Mouse (Mus musculus): ENCODE measurements around the gene Gnai1. TPM values are rescaled to one million over a fixed set of nuclear protein-coding genes. Genes with fewer than 3 reads are reported as not detected.

Gnai1 gene
- polyA plus RNA-seq, 1 experiment from 2014 or later, result 54.3 TPM

- no peaks in the 10 kb centered on the region; the same call in 1 of the 2 replicates for H3K4me1 ChIP-seq (ENCODE audit: insufficient read depth)
- TF ChIP-seq CTCF (IDR thresholded peaks at IDR 0.05; ENCODE audit: low read depth), result no peak
- H3K9ac ChIP-seq, result no peak overlapping the region
- no peaks in the 10 kb centered on the region for H3K27me3 ChIP-seq (ENCODE audit: insufficient read depth, low read length)
- WGBS, result 87% methylated on average over 9 of the region's 9 CpGs
- H3K36me3 ChIP-seq (ENCODE audit: insufficient read depth), result no peaks in the 10 kb centered on the region
- H3K27ac ChIP-seq (ENCODE audit: low read depth), result no peak overlapping the region
- DNase-seq (no peak), ATAC-seq (ENCODE audit: insufficient read depth) (no peak)
- H3K9me3 ChIP-seq (ENCODE audit: low read depth, low read length), result no peaks in the 10 kb centered on the region
- H3K4me2 ChIP-seq, result no peak overlapping the region
- no peak overlapping the region for H3K4me3 ChIP-seq (ENCODE audit: low read depth, low read length)
These were observed 36.6 kb downstream of the Gnai1 start for GRCm38 (mm10) chr5:18323534-18323933.

- DNase-seq, result no peak
- no peaks in the 10 kb centered on the region for H3K36me3 ChIP-seq (ENCODE audit: insufficient read depth)
- H3K27ac ChIP-seq (ENCODE audit: low read depth), result no peak overlapping the region
- H3K4me1 ChIP-seq (ENCODE audit: insufficient read depth), result no peaks in the 10 kb centered on the region; the same call in 1 of the 2 replicates
- no peaks in the 10 kb centered on the region for H3K9me3 ChIP-seq (ENCODE audit: low read depth, low read length)
- 81% methylated on average over 3 of the region's 3 CpGs for WGBS
- no peak for TF ChIP-seq CTCF (IDR thresholded peaks at IDR 0.05; ENCODE audit: low read depth)
- no peak overlapping the region for H3K9ac ChIP-seq
- no peak overlapping the region for H3K4me3 ChIP-seq (ENCODE audit: low read depth, low read length)
- H3K4me2 ChIP-seq, result no peak overlapping the region
- no peaks in the 10 kb centered on the region for H3K27me3 ChIP-seq (ENCODE audit: insufficient read depth, low read length)
- ATAC-seq (ENCODE audit: insufficient read depth), result no peak
These were observed 38.5 kb downstream of the Gnai1 start for GRCm38 (mm10) chr5:18321661-18322060.

- H3K36me3 ChIP-seq (ENCODE audit: insufficient read depth), result no peaks in the 10 kb centered on the region
- H3K27me3 ChIP-seq (ENCODE audit: insufficient read depth, low read length), result no peaks in the 10 kb centered on the region
- 73% methylated on average over 4 of the region's 4 CpGs for WGBS
These were observed 41.3 kb downstream of the Gnai1 start for GRCm38 (mm10) chr5:18318846-18319245.

GRCm38 (mm10) chr5:18307229-18307804, 52.8 kb downstream of the Gnai1 start:
- peaks cover 7% of the 10 kb centered on the region for H3K36me3 ChIP-seq (ENCODE audit: insufficient read depth)
- WGBS, result 5% methylated on average over 1 of the region's 1 CpGs
- no peak overlapping the region for H3K4me3 ChIP-seq (ENCODE audit: low read depth, low read length)
- H3K9ac ChIP-seq, result no peak overlapping the region
- no peak overlapping the region for H3K27ac ChIP-seq (ENCODE audit: low read depth)
- no peak for TF ChIP-seq CTCF (IDR thresholded peaks at IDR 0.05; ENCODE audit: low read depth)
- ATAC-seq (ENCODE audit: insufficient read depth), result no peak
- H3K9me3 ChIP-seq (ENCODE audit: low read depth, low read length), result no peaks in the 10 kb centered on the region
- no peaks in the 10 kb centered on the region for H3K4me1 ChIP-seq (ENCODE audit: insufficient read depth)
- DNase-seq, result no peak
- no peaks in the 10 kb centered on the region for H3K27me3 ChIP-seq (ENCODE audit: insufficient read depth, low read length)
- H3K4me2 ChIP-seq, result no peak overlapping the region

More at GRCm38 (mm10) chr5:18318846-18319245, 41.3 kb downstream of the Gnai1 start:
- no peak overlapping the region for H3K4me3 ChIP-seq (ENCODE audit: low read depth, low read length)
- DNase-seq (no peak), ATAC-seq (ENCODE audit: insufficient read depth) (no peak)
- H3K4me2 ChIP-seq, result no peak overlapping the region
- H3K9ac ChIP-seq, result no peak overlapping the region
- H3K4me1 ChIP-seq (ENCODE audit: insufficient read depth), result no peaks in the 10 kb centered on the region; the same call in 1 of the 2 replicates
- TF ChIP-seq CTCF (IDR thresholded peaks at IDR 0.05; ENCODE audit: low read depth), result no peak
- no peak overlapping the region for H3K27ac ChIP-seq (ENCODE audit: low read depth)
- no peaks in the 10 kb centered on the region for H3K9me3 ChIP-seq (ENCODE audit: low read depth, low read length)

- H3K27me3 ChIP-seq (ENCODE audit: insufficient read depth, low read length), result no peaks in the 10 kb centered on the region
- H3K9ac ChIP-seq, result no peak overlapping the region
- ATAC-seq (ENCODE audit: insufficient read depth) (no peak), DNase-seq (no peak)
- no peak overlapping the region for H3K4me3 ChIP-seq (ENCODE audit: low read depth, low read length)
- no peaks in the 10 kb centered on the region for H3K36me3 ChIP-seq (ENCODE audit: insufficient read depth)
- H3K27ac ChIP-seq (ENCODE audit: low read depth), result no peak overlapping the region
- no peak overlapping the region for H3K4me2 ChIP-seq
- 76% methylated on average over 2 of the region's 2 CpGs for WGBS
- H3K9me3 ChIP-seq (ENCODE audit: low read depth, low read length), result no peaks in the 10 kb centered on the region
- TF ChIP-seq CTCF (IDR thresholded peaks at IDR 0.05; ENCODE audit: low read depth), result no peak
- no peaks in the 10 kb centered on the region; the same call in 1 of the 2 replicates for H3K4me1 ChIP-seq (ENCODE audit: insufficient read depth)
These were observed 63.6 kb downstream of the Gnai1 start for GRCm38 (mm10) chr5:18296584-18296983.

- H3K27ac ChIP-seq (ENCODE audit: low read depth), result no peak overlapping the region
- H3K36me3 ChIP-seq (ENCODE audit: insufficient read depth), result peaks cover 22% of the 10 kb centered on the region; the same call in 1 of the 2 replicates
- TF ChIP-seq CTCF (IDR thresholded peaks at IDR 0.05; ENCODE audit: low read depth), result no peak
- DNase-seq, result no peak
- H3K9ac ChIP-seq, result no peak overlapping the region
- WGBS, result 75% methylated on average over 5 of the region's 5 CpGs
- no peak overlapping the region for H3K4me3 ChIP-seq (ENCODE audit: low read depth, low read length)
- no peaks in the 10 kb centered on the region for H3K27me3 ChIP-seq (ENCODE audit: insufficient read depth, low read length)
- no peak for ATAC-seq (ENCODE audit: insufficient read depth)
- H3K9me3 ChIP-seq (ENCODE audit: low read depth, low read length), result no peaks in the 10 kb centered on the region
- H3K4me2 ChIP-seq, result no peak overlapping the region
- no peaks in the 10 kb centered on the region; the same call in 1 of the 2 replicates for H3K4me1 ChIP-seq (ENCODE audit: insufficient read depth)
These were observed 67.4 kb downstream of the Gnai1 start for GRCm38 (mm10) chr5:18292744-18293143.

GRCm38 (mm10) chr5:18289530-18289929, 70.6 kb downstream of the Gnai1 start:
- no peaks in the 10 kb centered on the region for H3K9me3 ChIP-seq (ENCODE audit: low read depth, low read length)
- H3K9ac ChIP-seq, result no peak overlapping the region
- H3K27ac ChIP-seq (ENCODE audit: low read depth), result no peak overlapping the region
- no peaks in the 10 kb centered on the region; the same call in 1 of the 2 replicates for H3K4me1 ChIP-seq (ENCODE audit: insufficient read depth)
- peaks cover 30% of the 10 kb centered on the region for H3K36me3 ChIP-seq (ENCODE audit: insufficient read depth)
- DNase-seq (no peak), ATAC-seq (ENCODE audit: insufficient read depth) (no peak)
- no peak for TF ChIP-seq CTCF (IDR thresholded peaks at IDR 0.05; ENCODE audit: low read depth)
- H3K27me3 ChIP-seq (ENCODE audit: insufficient read depth, low read length), result no peaks in the 10 kb centered on the region
- 79% methylated on average over 4 of the region's 4 CpGs for WGBS
- no peak overlapping the region for H3K4me2 ChIP-seq
- no peak overlapping the region for H3K4me3 ChIP-seq (ENCODE audit: low read depth, low read length)
